Mouse (Mus musculus) gastrocnemius, adult 2 months (tissue): ENCODE measurements around the gene Rab34. TPM values are rescaled to one million over a fixed set of nuclear protein-coding genes. Genes with fewer than 3 reads are reported as not detected.

ENCODE experiments used
- DNase-seq: peaks from one replicate; pipeline ENCODE4 v3.0.0; 2022
- H3K27ac ChIP-seq: fragments of 200-600 bp; 2 replicates; pipeline ENCODE4 v1.8.1; 2022; ENCODE audit warnings: mild to moderate bottlenecking
- H3K4me3 ChIP-seq: fragments of 200-600 bp; 2 replicates; pipeline ENCODE4 v1.8.1; 2022; ENCODE audit warnings: mild to moderate bottlenecking, moderate library complexity
- CTCF ChIP-seq: fragments of 200-600 bp; IDR thresholded peaks from 2 replicates; pipeline ENCODE4 v1.8.1; 2022; ENCODE audit warnings: antibody characterized with exemption, mild to moderate bottlenecking, moderate library complexity
- intact Hi-C: fragments of 180-260 bp; cut with DNase I; formaldehyde crosslinking; loops from one replicate; pipeline ENCODE4 v1.15.1; 2025
- long read RNA-seq, 2 experiments: library from polyadenylated mRNA; stranded (forward); transcript quantifications; one replicate each; pipeline ENCODE4 v2.0.0; 2021
- total RNA-seq, 2 experiments: library from RNA; stranded (reverse); gene quantifications; 2 replicates each; pipeline ENCODE4 v1.2.3; 2021

Rab34 gene
- total RNA-seq: 1 to 10 TPM; 3.3 to 4.6 TPM
- long read RNA-seq, experiment 1, partial matches to known transcripts: 0 of 7 reads
- long read RNA-seq, experiment 1, other reads (novel, unspliced or antisense): 0 of 7 reads
- long read RNA-seq, experiment 2, partial matches to known transcripts: 1 of 3 reads
- long read RNA-seq, experiment 2, other reads (novel, unspliced or antisense): 0 of 3 reads

DNA sequence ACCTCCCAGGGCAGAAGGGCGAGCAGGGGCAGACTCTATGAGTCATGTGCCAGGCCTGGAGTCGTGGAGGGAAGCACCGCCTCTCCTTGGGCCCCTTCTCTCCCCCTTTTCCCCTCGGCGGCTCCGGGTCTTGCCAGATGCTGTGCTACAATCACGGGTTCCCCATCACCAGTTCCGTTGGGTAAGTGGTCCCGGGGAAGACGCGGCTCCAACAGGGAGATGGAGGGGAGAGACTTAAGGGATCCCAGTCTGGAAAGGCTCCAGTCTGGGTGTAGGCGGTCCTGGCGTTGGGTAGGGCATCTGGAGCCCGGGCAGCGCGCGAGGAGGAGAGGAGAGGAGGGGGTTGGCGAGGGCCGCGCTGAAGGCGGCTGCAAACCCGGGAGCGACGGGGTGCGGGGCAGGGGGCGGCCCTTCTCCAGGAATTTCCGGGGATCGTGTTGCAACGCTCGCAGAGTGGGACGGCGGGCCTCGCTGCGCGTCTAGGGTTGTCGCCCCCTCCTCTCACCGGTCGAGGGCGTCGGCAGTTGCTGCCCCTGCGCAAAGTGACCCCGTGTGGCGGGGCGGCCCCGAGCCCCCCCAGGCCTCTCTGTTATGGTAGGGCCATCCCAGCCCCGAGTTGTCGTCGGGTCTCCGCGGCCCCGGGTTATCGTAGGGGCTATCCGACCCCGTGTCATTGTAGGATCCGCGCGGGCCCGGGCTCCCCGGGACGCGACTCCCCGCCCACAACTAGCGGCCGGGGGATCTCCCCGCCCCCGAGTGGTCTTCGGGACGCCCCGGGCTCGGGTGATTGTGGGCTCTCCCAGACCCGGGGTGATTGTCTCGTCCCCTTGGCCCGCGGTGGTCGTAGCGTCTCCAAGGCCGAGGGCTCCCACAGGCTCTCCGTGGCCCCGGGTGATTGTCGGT is at the start of gene Rab34:
TSS of gene Rab34 (plus strand) at position 100 of the 903 bp plus-strand sequence.
- intact Hi-C loops: no loop called here
- peak within 1 kb of the TSS; percentile 85 for H3K4me3 ChIP-seq
- TF ChIP-seq CTCF: no peak
- peak; percentile 80 for DNase-seq
- H3K27ac ChIP-seq: peak within 1 kb of the TSS; percentile 85

DNA sequence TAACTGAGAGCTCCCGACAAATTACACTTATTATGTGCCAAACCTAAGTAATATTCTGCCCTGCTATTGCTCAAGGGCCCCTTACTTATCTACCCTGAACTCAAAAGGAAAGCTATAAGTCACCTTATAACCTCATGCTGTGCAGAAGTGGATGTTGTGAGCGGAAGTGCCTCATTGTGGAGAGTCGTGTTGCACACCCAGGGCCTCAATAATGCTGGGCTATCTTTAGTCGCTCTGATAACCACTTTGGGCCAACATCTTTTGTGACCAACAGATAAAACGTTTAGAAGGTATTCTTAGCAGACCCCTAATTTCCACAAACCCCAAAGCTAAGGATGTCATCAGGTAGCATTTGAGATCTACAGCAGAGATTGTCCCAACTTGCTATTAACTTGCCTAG is 47.6 kb upstream of the Rab34 start:
- no peak overlapping the region for H3K4me3 ChIP-seq
- no peak overlapping the region for H3K27ac ChIP-seq
- no peak for TF ChIP-seq CTCF
- DNase-seq: no peak
- intact Hi-C loops: no loop called here

GRCm38 (mm10) chr11:78143520-78143919 is 44.7 kb upstream of the Rab34 start:
- H3K27ac ChIP-seq: no peak overlapping the region
- intact Hi-C loops: no loop called here
- TF ChIP-seq CTCF: no peak
- DNase-seq: no peak
- H3K4me3 ChIP-seq: no peak overlapping the region

- Histone ChIP-seq H3K27ac (peak overlapping the region; percentile 44), H3K4me3 (no peak overlapping the region)
- intact Hi-C loops: no loop called here
- no peak for DNase-seq
- peak; percentile 12; the same call in 1 of the 2 replicates for TF ChIP-seq CTCF
Measured at GRCm38 (mm10) chr11:78146168-78146567, 42.1 kb upstream of the Rab34 start.

- intact Hi-C loops: no loop called here
- no peak overlapping the region for H3K4me3 ChIP-seq
- H3K27ac ChIP-seq: peak overlapping the region; percentile 44
- peak; percentile 13; the same call in 1 of the 2 replicates for TF ChIP-seq CTCF
- DNase-seq: no peak
Measured at GRCm38 (mm10) chr11:78146707-78147543, 41.3 kb upstream of the Rab34 start.

GRCm38 (mm10) chr11:78151161-78151560 is 37.1 kb upstream of the Rab34 start:
- DNase-seq: no peak
- peak; percentile 57 for TF ChIP-seq CTCF
- intact Hi-C loops: loop anchor here (5.0 kb wide), 1 partner anchor 89 kb away; no protein-coding TSS in a partner anchor
- Histone ChIP-seq H3K27ac (no peak overlapping the region), H3K4me3 (no peak overlapping the region)

DNA sequence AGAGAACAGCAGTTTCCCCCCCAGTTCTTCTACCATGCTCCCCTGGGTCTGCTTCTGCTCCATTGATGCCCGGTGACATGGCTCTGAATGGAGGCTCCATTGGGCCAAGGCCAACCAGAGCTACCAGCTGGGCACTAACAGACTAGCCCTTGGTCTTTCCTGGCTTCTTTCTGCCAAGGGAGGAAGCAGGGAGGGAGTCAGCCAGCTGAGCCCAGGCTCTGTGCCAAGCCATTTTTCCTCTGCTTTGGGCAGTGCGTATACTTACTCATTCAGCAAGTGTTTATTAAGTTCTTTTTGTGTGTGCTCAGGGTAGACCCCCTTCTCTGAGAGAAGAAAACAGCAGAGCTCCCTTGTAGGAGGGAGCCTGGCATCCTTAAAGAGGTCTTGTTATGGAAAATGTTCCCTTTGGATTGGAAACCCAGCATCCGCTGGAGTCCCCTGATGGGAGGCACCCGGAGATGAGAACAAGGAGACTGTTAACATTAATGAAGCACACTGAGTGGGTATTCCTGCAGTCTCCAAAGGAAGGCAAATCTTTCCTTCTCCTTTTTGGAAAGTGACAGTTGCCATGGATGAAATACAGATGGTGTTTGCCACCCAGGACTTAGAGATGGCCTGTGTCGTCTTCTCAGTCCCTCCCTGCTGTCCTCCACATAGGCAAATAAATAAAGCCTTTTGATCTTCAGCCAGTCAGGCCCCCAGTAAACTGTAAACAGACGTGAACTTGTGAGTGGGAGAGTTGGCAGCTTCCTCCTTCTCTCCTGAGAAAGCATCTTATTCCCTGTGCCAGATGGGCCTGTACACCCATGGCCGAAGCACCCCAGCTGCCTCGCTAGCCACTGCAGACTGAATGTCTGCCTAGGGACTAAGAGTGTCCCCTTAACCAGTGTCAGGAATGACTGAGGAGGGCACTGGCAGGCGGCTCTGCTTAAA is 35.7 kb upstream of the Rab34 start:
- intact Hi-C loops: loop anchor here (5.0 kb wide), 1 partner anchor 90 kb away; no protein-coding TSS in a partner anchor
- H3K27ac ChIP-seq: peak overlapping the region; percentile 64
- peak; percentile 75 for DNase-seq
- no peak overlapping the region for H3K4me3 ChIP-seq
- no peak for TF ChIP-seq CTCF

- DNase-seq: no peak
- intact Hi-C loops: loop anchor here (5.0 kb wide), 1 partner anchor 91 kb away; no protein-coding TSS in a partner anchor
- Histone ChIP-seq H3K4me3 (no peak overlapping the region), H3K27ac (peak overlapping the region; percentile 64)
- TF ChIP-seq CTCF: no peak
Measured at GRCm38 (mm10) chr11:78153778-78154177, 34.5 kb upstream of the Rab34 start.

- no peak overlapping the region for H3K27ac ChIP-seq
- TF ChIP-seq CTCF: no peak
- no peak for DNase-seq
- H3K4me3 ChIP-seq: no peak overlapping the region
- intact Hi-C loops: loop anchor here (5.0 kb wide), 1 partner anchor 58 kb away; no protein-coding TSS in a partner anchor
Measured at GRCm38 (mm10) chr11:78155674-78156073, 32.6 kb upstream of the Rab34 start.

GRCm38 (mm10) chr11:78156156-78156699 is 32.0 kb upstream of the Rab34 start:
- intact Hi-C loops: loop anchor here (5.0 kb wide), 1 partner anchor 59 kb away; no protein-coding TSS in a partner anchor

DNA sequence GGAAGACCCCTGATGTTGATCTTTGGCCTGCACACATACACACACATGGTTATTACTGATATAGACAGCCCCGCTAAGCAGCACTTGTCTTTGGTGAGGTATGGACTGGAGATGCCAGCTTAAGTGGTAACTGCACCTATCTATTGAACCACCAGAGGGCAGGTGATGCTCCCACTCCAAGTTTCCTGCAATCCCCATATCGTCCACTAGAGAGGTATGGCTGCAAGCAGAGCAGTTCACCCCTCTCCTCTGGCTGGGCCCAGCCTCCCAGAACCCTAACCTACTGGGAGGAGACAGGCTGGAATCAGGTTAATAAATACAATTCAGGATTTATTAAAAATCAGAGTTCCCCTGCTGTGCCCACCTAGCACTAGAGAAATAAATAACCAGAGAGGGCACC is 29.1 kb upstream of the Rab34 start:
- peak; percentile 98 for TF ChIP-seq CTCF
- intact Hi-C loops: loop anchor here (1.0 to 5.0 kb wide), 2 partner anchors 18 to 62 kb away; no protein-coding TSS in a partner anchor
- Histone ChIP-seq H3K4me3 (no peak overlapping the region), H3K27ac (no peak overlapping the region; the same call in 1 of the 2 replicates)
- peak; percentile 67 for DNase-seq

More at GRCm38 (mm10) chr11:78156156-78156699, 32.0 kb upstream of the Rab34 start:
- no peak overlapping the region for H3K27ac ChIP-seq
- no peak for DNase-seq
- no peak for TF ChIP-seq CTCF
- H3K4me3 ChIP-seq: no peak overlapping the region
